Comparison of ENCODE assay signal across 27 mouse cellular contexts in genomic region chr10:105384065-105384464, GRCm38 (mm10).
DNase-seq lines count a peak whose midpoint lies in the region; ATAC-seq and TF ChIP-seq lines count a peak whose summit lies in the region.
"Had no signal": no experiment of that assay in that cellular context is flagged by ENCODE, and none has a peak within 500 bp of the region (broad histone marks: within the 10 kb centered on the region; RNA-seq: fewer than 3 reads in every experiment).

No protein-coding gene starts in this region.

- H3K4me2 ChIP-seq in embryonic facial prominence, embryonic 11.5 days (ENCODE audit: low read depth, low read length), result no peak overlapping the region
- H3K4me2 ChIP-seq in kidney, postnatal 0 days (ENCODE audit: low read length), result no peak overlapping the region
- no peak overlapping the region for H3K4me2 ChIP-seq in limb, embryonic 14.5 days (replicated peaks; ENCODE audit: low read depth, low read length, severe bottlenecking)
- H3K4me2 ChIP-seq: heart, embryonic 13.5 days; hindbrain, embryonic 15.5 days; kidney, embryonic 15.5 days; liver, embryonic 12.5 days; midbrain, embryonic 13.5 days; neural tube, embryonic 13.5 days had no signal

- H3K27ac ChIP-seq in embryonic facial prominence, embryonic 11.5 days (replicated peaks; ENCODE audit: low read depth, low read length), result no peak overlapping the region
- H3K27ac ChIP-seq in embryonic facial prominence, embryonic 10.5 days (replicated peaks), result no peak overlapping the region
- no peak overlapping the region for H3K27ac ChIP-seq in kidney, postnatal 0 days
- no peak overlapping the region for H3K27ac ChIP-seq in limb, embryonic 14.5 days (replicated peaks; ENCODE audit: low read depth, low read length)
- H3K27ac ChIP-seq: heart, embryonic 13.5 days; hindbrain, embryonic 15.5 days; kidney, embryonic 15.5 days; liver, embryonic 12.5 days; macrophage; midbrain, embryonic 13.5 days; neural tube, embryonic 13.5 days had no signal

- no peaks in the 10 kb centered on the region for H3K27me3 ChIP-seq in embryonic facial prominence, embryonic 11.5 days (ENCODE audit: control insufficient read depth, insufficient read depth, low read length)
- H3K27me3 ChIP-seq in embryonic facial prominence, embryonic 10.5 days (replicated peaks; ENCODE audit: low read depth, poor library complexity, severe bottlenecking), result no peaks in the 10 kb centered on the region
- no peaks in the 10 kb centered on the region for H3K27me3 ChIP-seq in kidney, postnatal 0 days (ENCODE audit: insufficient read depth, low read length)
- H3K27me3 ChIP-seq in limb, embryonic 14.5 days (ENCODE audit: control insufficient read depth, insufficient read depth, low read length), result no peaks in the 10 kb centered on the region
- H3K27me3 ChIP-seq: heart, embryonic 13.5 days; hindbrain, embryonic 15.5 days; kidney, embryonic 15.5 days; liver, embryonic 12.5 days; neural tube, embryonic 13.5 days had no signal

- DNase-seq in embryonic facial prominence, embryonic 11.5 days (ENCODE audit: low spot score), result peak; percentile 25
- DNase-seq in embryonic facial prominence, embryonic 10.5 days (ENCODE audit: low spot score), result no peak
- peak; percentile 36 for DNase-seq in kidney, postnatal 0 days (ENCODE audit: low spot score)
- DNase-seq in kidney, postnatal 14 days, result no peak
- peak; percentile 96 for DNase-seq in Muller cell, postnatal 12 days (ENCODE audit: inconsistent ontology term)
- peak; percentile 54 for DNase-seq in limb, embryonic 14.5 days (ENCODE audit: low spot score)
- no peak for DNase-seq in left cerebral cortex, adult 9 months (ENCODE audit: low spot score in 2 of 2)
- DNase-seq: adrenal gland, postnatal 14 days; cerebellum, adult 2 months; cerebellum, postnatal 14 days; gastrocnemius, postnatal 10 days; heart, postnatal 10 days; kidney, adult 18-20 months; kidney, postnatal 4 days; liver, postnatal 0 days; right cerebral cortex, postnatal 25 days; spleen, adult 18-20 months had no signal

- TF ChIP-seq CTCF in kidney, postnatal 0 days (IDR thresholded peaks at IDR 0.05; ENCODE audit: low read depth), result no peak

- no peak overlapping the region for H3K4me3 ChIP-seq in embryonic facial prominence, embryonic 11.5 days (ENCODE audit: low read depth, low read length)
- no peak overlapping the region for H3K4me3 ChIP-seq in embryonic facial prominence, embryonic 10.5 days
- H3K4me3 ChIP-seq in kidney, postnatal 0 days (replicated peaks; ENCODE audit: low read depth, low read length), result no peak overlapping the region
- no peak overlapping the region for H3K4me3 ChIP-seq in limb, embryonic 14.5 days (replicated peaks; ENCODE audit: low read length)
- H3K4me3 ChIP-seq: heart, embryonic 13.5 days; hindbrain, embryonic 15.5 days; kidney, embryonic 15.5 days; liver, embryonic 12.5 days; midbrain, embryonic 13.5 days; neural tube, embryonic 13.5 days had no signal

- no peaks in the 10 kb centered on the region for H3K36me3 ChIP-seq in embryonic facial prominence, embryonic 11.5 days (replicated peaks; ENCODE audit: control insufficient read depth, insufficient read depth, low read depth, low read length)
- no peaks in the 10 kb centered on the region for H3K36me3 ChIP-seq in embryonic facial prominence, embryonic 10.5 days (replicated peaks)
- no peaks in the 10 kb centered on the region for H3K36me3 ChIP-seq in kidney, postnatal 0 days (ENCODE audit: insufficient read depth, low read length)
- H3K36me3 ChIP-seq in limb, embryonic 14.5 days (ENCODE audit: control insufficient read depth, insufficient read depth, low read length), result no peaks in the 10 kb centered on the region
- H3K36me3 ChIP-seq: G1E; heart, embryonic 13.5 days; hindbrain, embryonic 15.5 days; kidney, embryonic 15.5 days; liver, embryonic 12.5 days; midbrain, embryonic 13.5 days; neural tube, embryonic 13.5 days had no signal

- 40% methylated on average over 4 of the region's 4 CpGs for WGBS in embryonic facial prominence, embryonic 11.5 days
- WGBS in embryonic facial prominence, embryonic 10.5 days, result 44% methylated on average over 4 of the region's 4 CpGs
- WGBS in kidney, postnatal 0 days, result 63% methylated on average over 4 of the region's 4 CpGs
- WGBS in limb, embryonic 14.5 days, result 36% methylated on average over 4 of the region's 4 CpGs

- H3K9ac ChIP-seq in embryonic facial prominence, embryonic 11.5 days (replicated peaks; ENCODE audit: low read length), result no peak overlapping the region
- no peak overlapping the region for H3K9ac ChIP-seq in kidney, postnatal 0 days (ENCODE audit: low read depth, low read length)
- H3K9ac ChIP-seq in limb, embryonic 14.5 days (ENCODE audit: low read depth, low read length, severe bottlenecking), result no peak overlapping the region
- H3K9ac ChIP-seq: heart, embryonic 13.5 days; hindbrain, embryonic 15.5 days; kidney, embryonic 15.5 days; liver, embryonic 12.5 days; liver, postnatal 0 days; midbrain, embryonic 13.5 days; neural tube, embryonic 13.5 days had no signal

- H3K9me3 ChIP-seq in embryonic facial prominence, embryonic 11.5 days (replicated peaks; ENCODE audit: control insufficient read depth, low read length), result no peaks in the 10 kb centered on the region
- H3K9me3 ChIP-seq in embryonic facial prominence, embryonic 10.5 days, result no peaks in the 10 kb centered on the region
- no peaks in the 10 kb centered on the region for H3K9me3 ChIP-seq in kidney, postnatal 0 days (replicated peaks; ENCODE audit: low read length)
- no peaks in the 10 kb centered on the region for H3K9me3 ChIP-seq in limb, embryonic 14.5 days (ENCODE audit: control insufficient read depth, low read length)
- H3K9me3 ChIP-seq: G1E; heart, embryonic 13.5 days; hindbrain, embryonic 15.5 days; kidney, embryonic 15.5 days; liver, embryonic 12.5 days; midbrain, embryonic 13.5 days; neural tube, embryonic 13.5 days had no signal

- TF ChIP-seq POLR2A in limb, embryonic 14.5 days (IDR thresholded peaks at IDR 0.05; ENCODE audit: borderline replicate concordance, extremely low read depth, insufficient read depth, insufficient read length), result no peak

- no peaks in the 10 kb centered on the region for H3K4me1 ChIP-seq in embryonic facial prominence, embryonic 11.5 days (ENCODE audit: control insufficient read depth, insufficient read depth, low read length)
- H3K4me1 ChIP-seq in embryonic facial prominence, embryonic 10.5 days, result 0 out of 2 replicates have a peak, but pooled peaks cover 10% of the 10 kb centered on the region
- H3K4me1 ChIP-seq in kidney, postnatal 0 days (replicated peaks; ENCODE audit: insufficient read depth, low read length), result no peaks in the 10 kb centered on the region
- H3K4me1 ChIP-seq in limb, embryonic 14.5 days (ENCODE audit: control insufficient read depth, insufficient read depth, low read length), result peaks cover 6% of the 10 kb centered on the region; the same call in 1 of the 2 replicates
- H3K4me1 ChIP-seq: liver, embryonic 12.5 days had no signal

- ATAC-seq in embryonic facial prominence, embryonic 11.5 days (replicated peaks; ENCODE audit: insufficient number of reproducible peaks, low FRiP score, low TSS enrichment, low read depth), result no peak
- no peak for ATAC-seq in kidney, postnatal 0 days (replicated peaks; ENCODE audit: low FRiP score, low read depth)
- ATAC-seq in limb, embryonic 14.5 days (ENCODE audit: low FRiP score, low read depth), result 0 out of 2 replicates have a peak, but pooled peaks have one; percentile 9
- no peak for ATAC-seq in inflammation-experienced regulatory T-cells, adult 6 months
- ATAC-seq: liver, embryonic 12.5 days; liver, postnatal 0 days; lung, postnatal 0 days; midbrain, embryonic 13.5 days had no signal

Comparison
In these comparisons a context has a peak if more than half of its experiments do, and no peak if none do; other contexts are left out.
1. DNase-seq: peak in embryonic facial prominence, embryonic 11.5 days (single experiment), kidney, postnatal 0 days (single experiment), Muller cell, postnatal 12 days (single experiment) and limb, embryonic 14.5 days (single experiment); none in embryonic facial prominence, embryonic 10.5 days (single experiment), kidney, postnatal 14 days (single experiment) and left cerebral cortex, adult 9 months (0 of 2).